Mouse (Mus musculus): Measurements from ENCODE around the gene Bckdha.

The Bckdha gene

DNA sequence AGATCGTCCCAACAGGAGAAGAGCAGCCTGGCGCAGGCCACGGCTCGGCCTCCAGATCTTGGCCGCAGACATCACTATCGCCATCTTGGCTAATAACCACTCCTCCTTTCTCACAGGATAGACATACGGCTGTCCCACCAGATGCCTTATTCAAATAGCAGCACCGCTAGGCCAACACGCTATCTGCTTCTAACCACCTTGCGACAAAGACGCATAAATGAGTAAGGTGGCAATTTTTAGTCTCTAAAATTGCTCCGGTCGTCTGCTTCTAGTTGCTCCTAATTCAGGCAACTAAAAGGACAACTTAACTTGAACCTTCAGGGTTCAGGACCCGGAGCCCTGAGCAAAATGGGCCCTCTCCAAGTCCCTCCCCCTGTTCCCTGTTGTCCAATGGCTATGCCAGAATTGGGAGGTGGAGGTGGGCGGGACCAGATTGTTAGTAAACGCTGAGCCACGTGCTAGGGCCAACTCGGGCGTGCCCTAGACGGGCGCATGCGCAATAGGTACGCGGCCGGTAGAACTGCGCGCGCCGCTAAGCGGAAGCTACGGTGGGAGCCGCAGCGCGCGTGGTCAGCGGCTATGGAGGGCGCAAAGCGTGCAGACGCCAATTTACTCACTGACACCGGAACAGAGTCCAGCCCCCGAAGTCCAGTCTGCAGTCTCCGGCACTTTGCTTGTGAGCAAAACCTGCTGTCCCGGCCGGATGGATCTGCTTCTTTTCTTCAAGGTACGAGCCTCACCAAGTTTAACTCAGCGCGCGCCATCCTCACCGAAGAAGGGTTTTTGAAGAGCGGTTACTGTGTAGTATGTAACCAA, at the start of gene Bckdha, which contains the start of gene Exosc5:
Gene Bckdha, minus strand, starts transcription at position 325 of the 816 bp plus-strand sequence.
Gene Exosc5, plus strand, starts transcription at position 508 of the 816 bp plus-strand sequence.
- DNase-seq (ENCODE audit: low read depth, low spot score), result peak; percentile 100

DNA sequence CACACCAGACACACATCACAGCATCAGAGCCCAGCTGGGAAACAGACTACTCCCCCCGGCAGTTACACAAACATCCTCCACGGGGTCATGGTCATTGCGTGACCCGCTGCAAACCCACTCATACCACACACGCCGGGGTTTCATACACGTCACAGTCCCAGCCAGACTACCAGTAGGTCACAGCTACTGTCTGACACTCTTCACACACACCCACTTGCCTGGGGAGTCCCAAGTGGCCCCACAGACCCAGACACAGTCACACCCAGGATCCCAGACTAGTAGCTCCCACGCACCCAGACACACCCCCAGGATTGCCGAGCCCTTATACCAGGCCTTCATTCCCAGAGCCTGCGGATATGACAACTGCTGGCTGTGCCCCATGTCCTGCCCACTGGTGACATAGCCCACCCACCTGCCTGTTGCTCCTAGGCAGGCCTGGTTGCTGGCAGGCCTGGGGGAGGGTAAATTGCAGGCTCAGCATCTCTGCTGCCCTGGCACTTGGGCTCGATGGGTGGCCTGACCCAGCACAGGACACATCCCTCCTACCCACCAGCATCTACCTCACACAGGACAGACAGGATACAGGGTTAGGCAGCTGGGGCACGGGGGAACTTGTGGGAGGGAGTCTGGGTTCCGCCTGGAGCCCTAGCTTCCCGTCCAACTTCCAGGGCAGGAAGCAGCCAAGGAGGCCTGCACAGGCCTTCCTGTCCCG, 49.0 kb upstream of the Bckdha start:
- no peak for DNase-seq (ENCODE audit: low read depth, low spot score)

DNA sequence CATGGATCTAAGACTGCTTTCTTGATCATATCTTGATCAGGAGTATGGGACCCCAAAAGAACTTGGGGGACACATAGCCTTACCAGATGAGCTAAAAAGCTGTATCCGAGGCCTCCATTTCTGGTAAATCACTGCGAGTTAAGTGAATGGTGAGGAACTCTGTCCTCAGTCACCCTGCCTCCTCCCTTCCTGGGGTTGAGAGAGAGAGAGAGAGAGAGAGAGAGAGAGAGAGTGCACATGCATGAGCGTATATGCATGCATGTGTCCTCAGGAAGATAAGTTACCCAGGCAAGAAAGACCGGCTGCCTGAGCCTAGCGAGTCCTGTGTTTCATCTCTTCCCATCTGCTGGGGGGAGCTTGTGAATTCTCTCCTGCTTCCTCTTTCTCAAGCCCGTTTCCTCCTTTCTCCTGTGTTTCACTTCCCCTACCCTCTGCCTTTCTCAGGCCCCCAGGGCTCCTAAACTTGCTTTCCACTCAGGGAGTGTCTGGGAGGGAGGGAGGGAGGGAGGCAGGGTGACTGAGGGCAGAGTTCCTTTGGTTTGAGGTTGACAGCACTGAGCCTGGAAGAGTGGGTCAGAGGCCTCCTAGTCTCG, 47.9 kb upstream of the Bckdha start:
- DNase-seq (ENCODE audit: low read depth, low spot score), result no peak

DNA sequence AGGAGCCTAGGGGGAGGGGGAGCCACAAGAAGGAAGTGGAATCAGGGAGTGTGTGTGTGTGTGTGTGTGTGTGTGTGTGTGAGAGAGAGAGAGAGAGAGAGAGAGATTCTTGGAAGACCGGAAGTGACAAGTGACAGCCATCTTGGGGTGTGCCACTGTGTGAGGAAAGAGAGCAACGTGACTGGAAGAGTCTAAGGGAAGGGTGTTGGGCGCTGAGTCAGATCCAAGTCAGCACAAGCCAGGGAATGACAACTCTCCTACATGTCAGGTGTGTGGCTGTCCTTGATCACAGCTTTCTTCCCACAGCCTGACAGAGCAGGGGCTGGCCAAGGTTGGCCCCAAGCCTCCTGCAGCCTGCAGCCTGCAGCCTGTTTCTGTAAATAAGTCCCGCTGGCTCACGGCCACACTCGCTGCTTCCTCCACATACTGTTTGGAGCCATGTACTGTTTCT, 47.0 kb upstream of the Bckdha start:
- DNase-seq (ENCODE audit: low read depth, low spot score), result no peak

DNA sequence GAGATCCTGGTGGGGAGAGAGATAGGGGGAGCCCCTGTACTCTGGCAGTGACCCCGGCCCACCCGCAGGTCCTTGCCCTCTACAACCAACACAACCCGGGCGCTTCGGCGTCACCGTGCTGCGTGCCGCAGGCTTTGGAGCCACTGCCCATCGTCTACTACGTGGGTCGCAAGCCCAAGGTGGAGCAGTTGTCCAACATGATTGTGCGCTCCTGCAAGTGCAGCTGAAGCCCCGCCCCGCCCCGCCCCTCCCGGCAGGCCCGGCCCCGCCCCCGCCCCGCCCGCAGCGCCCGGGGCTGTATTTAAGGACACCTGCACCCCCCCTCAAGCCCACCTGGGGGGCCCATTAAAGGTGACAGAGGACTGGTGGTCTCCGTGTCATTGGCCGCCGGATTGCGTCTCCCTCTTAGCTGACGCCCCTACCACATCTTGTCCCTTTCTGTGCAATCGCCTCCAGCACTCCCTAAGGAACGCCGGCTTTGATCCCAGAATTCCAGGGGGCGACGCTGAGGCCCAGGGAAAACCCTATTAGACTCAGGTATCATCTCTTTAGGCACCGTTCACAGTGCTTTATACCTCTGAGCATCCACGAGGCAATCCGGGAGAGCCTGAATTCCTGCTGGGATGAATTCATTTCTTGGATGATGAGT, 46.1 kb upstream of the Bckdha start:
- no peak for DNase-seq (ENCODE audit: low read depth, low spot score)

DNA sequence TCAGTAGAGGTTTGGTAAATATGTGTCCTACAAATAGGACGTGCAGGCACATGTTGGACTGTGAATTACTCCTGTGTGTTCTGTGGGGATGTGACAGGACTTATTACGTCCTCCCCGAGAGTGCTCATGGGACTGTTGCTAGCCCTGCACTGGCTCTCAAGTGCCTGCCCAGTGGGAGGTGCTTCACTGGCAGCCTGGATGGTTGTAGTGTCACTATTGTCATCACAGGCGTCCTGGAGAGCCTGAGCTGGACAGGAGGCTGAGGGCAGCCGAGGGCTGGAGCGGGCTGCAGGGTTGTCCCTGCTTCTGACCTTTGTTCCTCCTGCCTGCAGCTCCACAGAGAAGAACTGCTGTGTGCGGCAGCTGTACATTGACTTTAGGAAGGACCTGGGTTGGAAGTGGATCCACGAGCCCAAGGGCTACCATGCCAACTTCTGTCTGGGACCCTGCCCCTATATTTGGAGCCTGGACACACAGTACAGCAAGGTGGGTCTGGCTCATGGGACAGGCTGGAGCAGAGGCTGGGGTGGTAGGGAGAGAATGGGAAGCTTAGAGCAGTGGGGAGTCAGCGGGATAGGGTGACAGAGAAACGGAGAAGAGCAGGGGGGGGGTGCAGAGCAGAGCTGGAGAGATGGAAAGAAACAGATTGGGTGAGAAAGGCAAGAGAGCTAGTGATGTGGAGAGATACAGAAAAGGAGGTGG, 45.2 kb upstream of the Bckdha start:
- no peak for DNase-seq (ENCODE audit: low read depth, low spot score)

DNA sequence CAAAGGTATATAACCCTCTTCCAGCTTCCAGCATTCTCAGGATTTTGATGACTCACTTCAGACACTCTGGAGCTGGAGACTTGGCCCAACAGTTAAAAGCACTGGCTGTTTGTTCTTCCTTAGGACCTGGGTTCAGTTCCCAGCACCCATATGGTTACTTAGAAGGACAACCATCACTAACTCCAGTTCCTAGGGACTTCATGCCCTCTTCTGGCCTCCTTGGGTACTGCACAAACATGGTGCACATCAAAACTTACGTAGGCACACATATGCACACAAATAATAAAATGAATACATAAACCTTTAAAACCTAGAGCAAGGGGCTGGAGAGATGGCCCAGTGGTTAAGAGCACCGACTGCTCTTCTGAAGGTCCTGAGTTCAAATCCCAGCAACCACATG, 43.6 kb upstream of the Bckdha start:
- no peak for DNase-seq (ENCODE audit: low read depth, low spot score)

DNA sequence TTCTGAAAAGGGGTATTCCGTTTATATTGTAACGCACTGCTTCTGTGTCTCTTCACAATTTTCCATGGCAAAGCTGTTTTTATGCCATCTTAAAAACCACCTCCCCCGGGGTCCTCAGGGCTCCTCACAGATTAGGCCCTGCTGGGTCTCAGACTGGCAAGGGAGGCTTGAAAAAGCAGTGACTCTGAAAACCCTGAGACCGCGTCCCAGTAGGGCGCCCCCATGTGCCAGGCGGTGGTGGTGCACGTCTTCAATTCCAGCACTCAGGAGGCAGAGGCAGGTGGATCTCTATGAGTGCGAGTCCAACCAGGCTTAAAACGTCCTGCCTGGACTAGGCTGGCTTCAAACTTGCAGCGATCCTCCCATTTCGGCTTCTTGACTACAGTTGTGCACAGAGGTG, 42.0 kb upstream of the Bckdha start:
- DNase-seq (ENCODE audit: low read depth, low spot score), result no peak

DNA sequence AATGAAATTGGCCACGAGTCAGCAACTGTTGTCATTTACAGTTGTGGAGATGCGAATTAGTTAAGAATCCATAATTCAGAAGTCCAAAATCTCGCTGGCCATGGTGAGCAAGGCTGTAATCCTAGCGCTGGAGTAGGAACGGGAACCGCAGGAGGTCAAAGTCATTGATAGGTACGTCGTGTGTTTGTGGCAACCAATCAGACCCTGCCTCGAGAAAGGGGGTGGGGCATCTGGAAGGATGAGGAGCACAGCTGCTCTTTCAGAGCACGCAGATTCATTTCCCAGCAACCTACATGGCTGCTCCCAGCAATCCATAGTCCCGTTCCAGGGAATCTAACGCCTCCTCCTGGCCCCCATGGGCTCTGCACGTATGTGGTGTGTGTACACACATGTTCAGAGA, 41.1 kb upstream of the Bckdha start:
- no peak for DNase-seq (ENCODE audit: low read depth, low spot score)

DNA sequence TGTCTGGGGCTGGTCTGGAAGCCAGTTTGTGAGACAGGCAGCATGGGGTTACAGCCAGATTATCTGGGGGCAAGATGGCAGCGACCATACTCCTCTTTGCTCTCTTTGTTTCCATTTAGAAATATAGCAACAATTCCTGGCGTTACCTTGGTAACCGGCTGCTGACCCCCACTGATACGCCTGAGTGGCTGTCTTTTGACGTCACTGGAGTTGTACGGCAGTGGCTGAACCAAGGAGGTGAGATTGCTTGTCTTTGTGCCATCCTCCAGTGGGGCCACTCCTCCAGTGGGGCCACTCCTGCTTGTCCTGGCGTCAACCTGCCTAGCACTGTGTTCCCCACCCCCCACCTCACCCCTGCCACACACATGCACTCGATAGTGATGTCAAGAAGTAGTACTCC, 35.3 kb upstream of the Bckdha start:
- no peak for DNase-seq (ENCODE audit: low read depth, low spot score)

DNA sequence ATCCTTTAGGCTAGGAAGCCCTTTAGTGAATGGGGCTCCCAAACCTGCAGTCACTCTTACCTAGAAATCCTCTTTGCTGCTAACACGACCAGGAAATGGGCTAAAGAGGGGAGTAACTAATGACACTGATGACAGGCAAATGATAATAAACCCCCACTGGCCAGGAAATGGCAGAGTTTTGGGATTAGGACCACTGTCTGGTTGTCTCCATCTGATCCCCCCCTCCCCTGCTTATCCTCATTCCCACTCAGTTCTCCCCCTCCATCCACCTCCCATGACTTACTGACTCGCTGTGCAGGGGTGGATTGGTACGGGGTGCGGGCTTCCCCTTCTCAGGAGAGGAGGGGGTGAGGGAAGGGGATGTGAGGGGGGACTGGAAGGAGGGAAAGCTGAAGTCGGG, 31.3 kb upstream of the Bckdha start:
- DNase-seq (ENCODE audit: low read depth, low spot score), result no peak

DNA sequence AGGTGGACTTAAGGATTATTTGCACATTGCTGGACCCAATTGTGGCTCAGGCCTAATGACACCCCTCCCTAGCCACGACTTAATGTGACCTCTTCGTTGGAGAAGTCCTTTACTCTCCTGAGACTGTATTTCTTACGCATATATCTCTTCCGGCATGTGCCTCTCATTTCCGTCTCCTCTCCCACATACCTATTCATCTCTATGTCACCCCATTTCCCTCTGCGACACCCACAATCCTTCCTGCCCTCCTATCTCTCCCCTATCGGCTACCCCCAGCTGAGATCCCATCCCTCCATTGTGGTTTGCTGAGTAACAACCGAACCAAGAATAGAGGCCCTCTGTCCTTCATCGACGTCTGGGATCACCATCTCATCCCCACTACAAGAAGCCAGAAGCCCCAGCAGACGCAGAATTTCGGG, 30.8 kb upstream of the Bckdha start:
- DNase-seq (ENCODE audit: low read depth, low spot score), result no peak

DNA sequence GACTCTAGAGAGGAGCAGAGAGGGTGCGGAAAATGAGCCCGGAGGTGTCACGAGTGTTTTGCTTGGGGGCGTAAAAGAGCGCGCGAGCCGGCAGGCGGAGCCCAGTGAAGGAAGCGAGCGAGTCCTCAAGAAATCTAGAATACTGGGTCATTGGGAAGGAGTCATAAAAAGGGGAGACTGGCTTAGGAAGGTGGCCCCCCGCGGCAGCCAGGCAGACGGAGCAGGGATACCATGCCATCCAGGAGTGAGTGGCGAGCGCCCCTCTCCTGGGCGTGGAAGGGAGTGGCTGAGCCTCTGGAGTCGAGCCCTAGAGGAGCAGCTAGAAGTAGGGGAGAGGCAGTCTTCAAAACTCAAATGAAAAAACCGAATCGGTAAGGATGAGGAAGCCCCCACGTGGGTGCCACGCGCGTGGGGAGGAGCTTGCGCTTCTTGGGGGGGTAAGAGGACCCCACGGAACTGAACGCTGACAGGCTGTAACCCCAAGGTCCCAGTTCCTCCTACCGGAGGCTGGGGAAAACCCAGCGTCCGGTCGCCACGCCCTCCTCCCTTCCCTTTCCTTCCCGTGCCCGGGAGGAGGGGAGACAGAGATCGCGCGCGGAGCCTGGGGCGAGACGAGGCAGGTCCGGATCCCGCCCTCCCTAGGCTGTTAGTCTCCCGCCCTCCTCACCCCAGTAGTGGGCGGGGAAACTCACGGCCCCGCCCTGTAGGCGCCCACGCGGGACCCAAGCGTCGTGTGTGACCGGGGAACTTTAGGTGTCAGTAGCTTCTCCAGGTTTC, 30.2 kb upstream of the Bckdha start:
- peak; percentile 77 for DNase-seq (ENCODE audit: low read depth, low spot score)

DNA sequence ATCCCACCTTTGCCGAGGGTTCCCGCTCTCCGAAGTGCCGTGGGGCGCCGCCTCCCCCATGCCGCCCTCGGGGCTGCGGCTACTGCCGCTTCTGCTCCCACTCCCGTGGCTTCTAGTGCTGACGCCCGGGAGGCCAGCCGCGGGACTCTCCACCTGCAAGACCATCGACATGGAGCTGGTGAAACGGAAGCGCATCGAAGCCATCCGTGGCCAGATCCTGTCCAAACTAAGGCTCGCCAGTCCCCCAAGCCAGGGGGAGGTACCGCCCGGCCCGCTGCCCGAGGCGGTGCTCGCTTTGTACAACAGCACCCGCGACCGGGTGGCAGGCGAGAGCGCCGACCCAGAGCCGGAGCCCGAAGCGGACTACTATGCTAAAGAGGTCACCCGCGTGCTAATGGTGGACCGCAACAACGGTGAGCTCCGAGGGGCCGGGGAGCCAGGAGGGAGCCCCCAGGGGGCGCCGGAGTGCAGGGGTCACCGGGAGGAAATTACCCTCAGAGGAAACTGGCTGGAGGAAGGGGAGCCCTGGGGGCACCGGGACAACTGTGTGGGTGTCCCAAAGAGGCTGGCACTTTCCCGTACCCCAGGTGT, 29.1 kb upstream of the Bckdha start:
- DNase-seq (ENCODE audit: low read depth, low spot score), result no peak

DNA sequence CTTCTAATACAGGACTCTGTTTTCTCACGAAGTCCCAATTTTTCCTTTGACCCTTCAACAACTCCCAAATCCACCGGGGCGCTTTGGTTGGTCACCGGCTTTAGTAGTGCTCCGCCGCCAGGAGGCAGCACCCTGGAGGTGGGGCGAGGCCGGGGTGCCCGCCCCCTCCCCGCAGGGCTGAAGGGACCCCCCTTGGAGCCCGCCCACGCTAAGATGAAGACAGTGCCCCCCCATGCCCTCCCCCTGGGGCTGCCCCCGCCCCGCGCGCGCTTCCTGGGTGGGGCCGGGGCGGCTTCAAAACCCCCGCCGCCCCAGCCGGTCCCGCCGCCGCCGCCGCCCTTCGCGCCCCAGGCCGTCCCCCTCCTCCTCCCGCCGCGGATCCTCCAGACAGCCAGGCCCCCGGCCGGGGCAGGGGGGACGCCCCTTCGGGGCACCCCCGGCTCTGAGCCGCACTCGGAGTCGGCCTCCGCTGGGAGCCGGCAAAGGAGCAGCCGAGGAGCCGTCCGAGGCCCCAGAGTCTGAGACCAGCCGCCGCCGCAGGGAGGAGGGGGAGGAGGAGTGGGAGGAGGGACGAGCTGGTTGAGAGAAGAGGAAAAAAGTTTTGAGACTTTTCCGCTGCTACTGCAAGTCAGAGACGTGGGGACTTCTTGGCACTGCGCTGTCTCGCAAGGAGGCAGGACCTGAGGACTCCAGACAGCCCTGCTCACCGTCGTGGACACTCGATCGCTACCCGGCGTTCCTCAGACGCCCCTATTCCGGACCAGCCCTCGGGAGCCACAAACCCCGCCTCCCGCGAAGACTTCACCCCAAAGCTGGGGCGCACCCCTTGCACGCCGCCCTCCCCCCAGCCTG, 28.1 kb upstream of the Bckdha start, which contains the start of gene Tgfb1:
Gene Tgfb1, plus strand, starts transcription at position 323 of the 852 bp plus-strand sequence.
- DNase-seq (ENCODE audit: low read depth, low spot score), result peak; percentile 62

DNA sequence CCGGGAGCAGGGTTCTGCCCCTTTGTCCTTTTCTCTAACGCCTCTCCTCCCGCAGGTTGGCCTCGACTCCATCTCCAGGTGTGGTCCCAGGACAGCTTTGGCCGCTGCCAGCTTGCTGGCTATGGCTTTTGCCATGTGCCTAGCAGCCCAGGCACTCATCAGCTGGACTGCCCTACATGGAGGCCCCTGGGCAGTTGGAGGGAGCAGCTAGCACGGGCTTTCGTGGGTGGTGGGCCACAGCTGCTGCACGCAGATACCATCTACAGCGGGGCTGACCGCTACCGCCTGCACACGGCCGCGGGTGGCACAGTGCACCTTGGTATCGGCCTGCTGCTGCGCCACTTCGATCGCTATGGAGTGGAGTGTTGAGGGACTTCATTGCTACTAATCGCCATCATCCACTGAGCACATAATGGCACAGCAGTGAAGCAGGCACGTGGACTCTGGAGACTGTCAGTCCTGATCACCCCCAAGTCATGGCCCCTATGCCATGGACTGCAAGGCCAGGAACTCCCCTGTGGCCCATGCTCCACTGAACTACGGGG, 27.2 kb upstream of the Bckdha start:
- DNase-seq (ENCODE audit: low read depth, low spot score), result no peak

DNA sequence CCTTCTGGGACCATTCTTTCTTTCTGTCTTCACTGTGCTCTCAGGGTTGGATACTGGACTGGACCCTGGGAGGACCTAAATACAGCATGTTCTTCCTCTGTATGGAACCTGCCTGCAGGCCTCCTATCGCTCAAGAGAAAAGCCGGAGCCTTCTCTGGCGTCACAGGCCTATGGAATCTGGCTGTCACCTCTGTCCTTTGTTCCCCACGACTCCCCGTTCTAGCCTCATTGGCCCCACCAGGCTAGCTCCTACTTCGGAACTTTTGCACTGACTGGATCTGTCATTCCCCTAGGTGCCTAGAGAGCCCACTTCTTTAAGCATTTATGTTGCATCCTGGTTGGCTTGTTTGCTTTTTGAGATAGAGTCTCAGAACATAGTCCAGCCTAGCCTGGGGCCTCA, 25.9 kb upstream of the Bckdha start:
- no peak for DNase-seq (ENCODE audit: low read depth, low spot score)

DNA sequence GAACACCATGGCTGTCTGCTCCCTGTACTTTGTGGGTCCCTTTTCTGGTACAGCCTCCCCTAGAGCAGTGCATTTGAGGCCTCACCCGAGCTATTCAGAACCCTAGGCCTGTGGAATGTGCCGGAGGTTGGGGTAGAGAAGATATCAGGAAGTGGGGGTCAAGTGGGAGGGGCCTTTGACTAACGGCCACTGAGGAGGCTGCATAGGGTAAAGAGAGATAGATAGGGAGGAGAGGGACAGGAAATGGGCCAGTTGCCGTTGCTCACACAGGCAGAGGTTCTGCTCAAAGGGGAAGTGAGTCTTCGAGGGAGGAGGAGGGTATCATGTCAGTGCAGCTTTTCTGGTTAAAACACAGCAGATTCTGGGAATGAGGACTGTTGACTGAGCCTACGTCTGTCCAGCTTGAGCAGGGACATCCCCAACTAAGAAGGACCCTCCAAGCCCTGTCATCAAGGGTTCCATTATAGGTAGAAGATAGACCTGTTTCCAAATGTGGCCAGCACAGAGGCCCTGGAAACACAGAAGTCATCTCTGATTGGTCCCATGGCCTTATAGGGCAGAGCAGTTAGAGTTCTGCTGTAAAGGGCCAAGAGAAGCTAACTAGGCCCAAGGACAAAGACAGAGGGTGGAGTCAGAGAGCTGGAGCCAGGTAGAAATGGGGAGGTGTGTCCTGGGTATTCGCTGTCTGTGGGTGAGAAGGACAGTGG, 24.8 kb upstream of the Bckdha start:
- DNase-seq (ENCODE audit: low read depth, low spot score), result peak; percentile 46
